Comparison of ENCODE assay signal across 13 mouse cellular contexts in genomic region chr11:78125691-78126090, GRCm38 (mm10). TPM values are rescaled to one million over a fixed set of nuclear protein-coding genes. Genes with fewer than 3 reads are reported as not detected.
DNase-seq lines count a peak whose midpoint lies in the region; ATAC-seq and TF ChIP-seq lines count a peak whose summit lies in the region.
"Had no signal": no experiment of that assay in that cellular context is flagged by ENCODE, and none has a peak within 500 bp of the region (broad histone marks: within the 10 kb centered on the region; RNA-seq: fewer than 3 reads in every experiment).

No protein-coding gene starts in this region.

- WGBS in kidney, adult 2 months, result 35% methylated on average over 6 of the region's 6 CpGs
- 34% methylated on average over 6 of the region's 6 CpGs for WGBS in neural tube, embryonic 13.5 days
- 23% methylated on average over 6 of the region's 6 CpGs for WGBS in liver, embryonic 13.5 days (ENCODE audit: insufficient replicate concordance)
- 39% methylated on average over 6 of the region's 6 CpGs for WGBS in thymus, adult 2 months

- no peak for TF ChIP-seq POLR2A in kidney, adult 2 months (IDR thresholded peaks at IDR 0.05; ENCODE audit: low read depth, low read length)
- no peak for TF ChIP-seq POLR2A in thymus, adult 2 months (IDR thresholded peaks at IDR 0.05; ENCODE audit: control insufficient read depth, extremely low read depth, insufficient read depth, low read length, poor library complexity)

- H3K27ac ChIP-seq in kidney, adult 2 months (ENCODE audit: insufficient read depth, low read depth, low read length), result peak overlapping the region; percentile 47
- H3K27ac ChIP-seq in neural tube, embryonic 13.5 days (replicated peaks), result peak overlapping the region; percentile 42; the same call in 1 of the 2 replicates
- peak overlapping the region; percentile 73 for H3K27ac ChIP-seq in liver, embryonic 13.5 days
- no peak overlapping the region for H3K27ac ChIP-seq in thymus, adult 2 months (ENCODE audit: control insufficient read depth, insufficient read depth, low read length)
- H3K27ac ChIP-seq: midbrain, embryonic 13.5 days had no signal

- no peak overlapping the region for H3K9ac ChIP-seq in neural tube, embryonic 13.5 days
- peak overlapping the region; percentile 52 for H3K9ac ChIP-seq in liver, embryonic 13.5 days
- H3K9ac ChIP-seq: midbrain, embryonic 13.5 days had no signal

- ATAC-seq in neural tube, embryonic 13.5 days (ENCODE audit: low read depth), result no peak
- no peak for ATAC-seq in liver, embryonic 13.5 days (ENCODE audit: low read depth)
- ATAC-seq: midbrain, embryonic 13.5 days had no signal

- H3K36me3 ChIP-seq in kidney, adult 2 months (ENCODE audit: control insufficient read depth, insufficient read depth, low read length), result no peaks in the 10 kb centered on the region
- H3K36me3 ChIP-seq in neural tube, embryonic 13.5 days, result no peaks in the 10 kb centered on the region
- no peaks in the 10 kb centered on the region for H3K36me3 ChIP-seq in liver, embryonic 13.5 days
- no peaks in the 10 kb centered on the region for H3K36me3 ChIP-seq in thymus, adult 2 months (ENCODE audit: control insufficient read depth, insufficient read depth, low read length)

- H3K27me3 ChIP-seq in kidney, adult 2 months (replicated peaks; ENCODE audit: control insufficient read depth, insufficient read depth, low read length), result no peaks in the 10 kb centered on the region
- H3K27me3 ChIP-seq in neural tube, embryonic 13.5 days, result no peaks in the 10 kb centered on the region
- no peaks in the 10 kb centered on the region for H3K27me3 ChIP-seq in liver, embryonic 13.5 days
- H3K27me3 ChIP-seq in thymus, adult 2 months (ENCODE audit: control insufficient read depth, insufficient read depth, low read length), result no peaks in the 10 kb centered on the region
- H3K27me3 ChIP-seq: midbrain, embryonic 13.5 days had no signal

- DNase-seq in kidney, adult 2 months, result peak; percentile 41
- DNase-seq in kidney, postnatal 25 days, result no peak
- DNase-seq in neural tube, embryonic 10.5 days (ENCODE audit: extremely low spot score, low spot score), result no peak
- DNase-seq in liver, embryonic 13.5 days, result no peak
- no peak for DNase-seq in right cerebral cortex, postnatal 36 days (ENCODE audit: low spot score in 2 of 2)
- no peak for DNase-seq in spleen, postnatal 10 days (ENCODE audit: low spot score in 2 of 2)
- no peak for DNase-seq in thymus, adult 2 months
- DNase-seq: gastrocnemius, postnatal 36 days; heart, postnatal 14 days; lung, adult 18-20 months; thymus, postnatal 25 days had no signal

- H3K4me3 ChIP-seq in kidney, adult 2 months (ENCODE audit: insufficient read depth, low read depth, low read length), result no peak overlapping the region
- H3K4me3 ChIP-seq in neural tube, embryonic 13.5 days, result no peak overlapping the region
- H3K4me3 ChIP-seq in liver, embryonic 13.5 days (replicated peaks), result peak overlapping the region; percentile 9; the same call in 1 of the 2 replicates
- H3K4me3 ChIP-seq in thymus, adult 2 months (ENCODE audit: control insufficient read depth, insufficient read depth, low read length), result no peak overlapping the region
- H3K4me3 ChIP-seq: midbrain, embryonic 13.5 days had no signal

- no peaks in the 10 kb centered on the region for H3K9me3 ChIP-seq in neural tube, embryonic 13.5 days
- no peaks in the 10 kb centered on the region for H3K9me3 ChIP-seq in liver, embryonic 13.5 days (replicated peaks)
- H3K9me3 ChIP-seq: midbrain, embryonic 13.5 days had no signal

- TF ChIP-seq CTCF in kidney, adult 2 months (conservative IDR thresholded peaks at IDR 0.05; ENCODE audit: insufficient read depth, insufficient read length, low read depth, low read length), result no peak
- TF ChIP-seq CTCF in thymus, adult 2 months (IDR thresholded peaks at IDR 0.05; ENCODE audit: borderline replicate concordance, control insufficient read depth, extremely low read depth, insufficient read depth, low read length, poor library complexity), result no peak

- peaks cover 8% of the 10 kb centered on the region; the same call in 1 of the 2 replicates for H3K4me1 ChIP-seq in kidney, adult 2 months (ENCODE audit: control insufficient read depth, insufficient read depth, low read length)
- peaks cover 53% of the 10 kb centered on the region for H3K4me1 ChIP-seq in neural tube, embryonic 13.5 days (replicated peaks)
- H3K4me1 ChIP-seq in liver, embryonic 13.5 days (replicated peaks), result peaks cover 79% of the 10 kb centered on the region
- H3K4me1 ChIP-seq in thymus, adult 2 months (replicated peaks; ENCODE audit: control insufficient read depth, insufficient read depth, low read length), result peaks cover 6% of the 10 kb centered on the region

- no peak overlapping the region for H3K4me2 ChIP-seq in neural tube, embryonic 13.5 days
- peak overlapping the region; percentile 51 for H3K4me2 ChIP-seq in liver, embryonic 13.5 days
- H3K4me2 ChIP-seq: midbrain, embryonic 13.5 days had no signal

RNA-seq across cellular contexts. Expression of gene Fam222b, which starts 31.2 kb away (rescaled TPM):
- 13.4 and 14.7 TPM in 2 replicates for polyA plus RNA-seq in kidney, adult 2 months (2012; rRNA removed)
- polyA plus RNA-seq in neural tube, embryonic 13.5 days (2015; fragmentation: Nextera tagmentation; extraction: Ambion mirVana), result 27.3 and 28.8 TPM in 2 replicates
- 3.7 and 5.5 TPM in 2 replicates for polyA plus RNA-seq in liver, embryonic 13.5 days (2015; fragmentation: Nextera tagmentation; extraction: Ambion mirVana)
- 17.6 and 18.9 TPM in 2 replicates for polyA plus RNA-seq in thymus, adult 2 months (2012; rRNA removed)

RNA-seq across cellular contexts. Expression of gene Traf4, which starts 39.7 kb away (rescaled TPM):
- polyA plus RNA-seq in kidney, adult 2 months (2012; rRNA removed), result 108 and 126 TPM in 2 replicates
- polyA plus RNA-seq in neural tube, embryonic 13.5 days (2015; fragmentation: Nextera tagmentation; extraction: Ambion mirVana), result 128 and 131 TPM in 2 replicates
- polyA plus RNA-seq in liver, embryonic 13.5 days (2015; fragmentation: Nextera tagmentation; extraction: Ambion mirVana), result 28.0 and 34.6 TPM in 2 replicates
- 275 TPM in 2 replicates for polyA plus RNA-seq in thymus, adult 2 months (2012; rRNA removed)

RNA-seq across cellular contexts. Expression of gene Eral1, which starts 45.5 kb away (rescaled TPM):
- 39.1 and 41.6 TPM in 2 replicates for polyA plus RNA-seq in kidney, adult 2 months (2012; rRNA removed)
- polyA plus RNA-seq in neural tube, embryonic 13.5 days (2015; fragmentation: Nextera tagmentation; extraction: Ambion mirVana), result 29.8 and 31.3 TPM in 2 replicates
- 19.1 and 20.2 TPM in 2 replicates for polyA plus RNA-seq in liver, embryonic 13.5 days (2015; fragmentation: Nextera tagmentation; extraction: Ambion mirVana)
- 41.7 and 45.7 TPM in 2 replicates for polyA plus RNA-seq in thymus, adult 2 months (2012; rRNA removed)

RNA-seq across cellular contexts. Expression of gene Nek8, which starts 50.8 kb away (rescaled TPM):
- 18.3 and 24.6 TPM in 2 replicates for polyA plus RNA-seq in kidney, adult 2 months (2012; rRNA removed)
- 8.2 and 8.3 TPM in 2 replicates for polyA plus RNA-seq in neural tube, embryonic 13.5 days (2015; fragmentation: Nextera tagmentation; extraction: Ambion mirVana)
- polyA plus RNA-seq in liver, embryonic 13.5 days (2015; fragmentation: Nextera tagmentation; extraction: Ambion mirVana), result 8.9 and 9.2 TPM in 2 replicates
- polyA plus RNA-seq in thymus, adult 2 months (2012; rRNA removed), result 27.0 and 27.4 TPM in 2 replicates

RNA-seq across cellular contexts. Expression of gene Tlcd1, which starts 50.8 kb away (rescaled TPM):
- polyA plus RNA-seq in kidney, adult 2 months (2012; rRNA removed), result 78.2 and 144 TPM in 2 replicates
- 10.2 and 11.1 TPM in 2 replicates for polyA plus RNA-seq in neural tube, embryonic 13.5 days (2015; fragmentation: Nextera tagmentation; extraction: Ambion mirVana)
- polyA plus RNA-seq in liver, embryonic 13.5 days (2015; fragmentation: Nextera tagmentation; extraction: Ambion mirVana), result 50.3 and 54.3 TPM in 2 replicates
- polyA plus RNA-seq in thymus, adult 2 months (2012; rRNA removed), result 30.0 and 33.1 TPM in 2 replicates
